Mouse (Mus musculus) erythroblast, embryonic 14.5 days (primary cell): ENCODE data around the gene Majin. TPM values are rescaled to one million over a fixed set of nuclear protein-coding genes. Genes with fewer than 3 reads are reported as not detected.

Experiments
- H3K27me3 ChIP-seq: 2 replicates; pipeline ENCODE4 v1.6.1; 2012; ENCODE audit warnings: inconsistent platforms; ENCODE audit not compliant: control insufficient read depth
- H3K36me3 ChIP-seq: 2 replicates; pipeline ENCODE4 v1.6.1; 2012; ENCODE audit warnings: mild to moderate bottlenecking, inconsistent platforms; ENCODE audit not compliant: control insufficient read depth
- H3K4me1 ChIP-seq: 2 replicates; pipeline ENCODE4 v1.6.1; 2012; ENCODE audit warnings: inconsistent platforms; ENCODE audit not compliant: control insufficient read depth
- H3K4me3 ChIP-seq: replicated peaks from 2 replicates; pipeline ENCODE3; 2012; ENCODE audit warnings: moderate library complexity, mild to moderate bottlenecking, inconsistent platforms
- H3K9me3 ChIP-seq: 2 replicates; pipeline ENCODE4 v1.6.1; 2012; ENCODE audit warnings: low read length, inconsistent platforms, mixed read lengths; ENCODE audit not compliant: control insufficient read depth
- GATA1 ChIP-seq: IDR thresholded peaks from 2 replicates; pipeline ENCODE4 v1.6.1; 2012; ENCODE audit warnings: low read length, inconsistent platforms, mixed read lengths
- TAL1 ChIP-seq: IDR thresholded peaks from 3 replicates; pipeline ENCODE4 v1.6.1; 2012; ENCODE audit warnings: low read length, inconsistent platforms, mixed read lengths
- polyA plus RNA-seq: library from polyadenylated mRNA; stranded (reverse); fragments of >175 nt; gene quantifications from 2 replicates; pipeline ENCODE4 v1.2.3, GENCODE M21; 2012

Gene Majin
- polyA plus RNA-seq, 1 experiment, result not detected

- Histone ChIP-seq H3K4me1 (peaks cover 51% of the 10 kb centered on the region), H3K27me3 (no peaks in the 10 kb centered on the region), H3K4me3 (peak overlapping the region; percentile 73), H3K36me3 (peaks cover 52% of the 10 kb centered on the region), H3K9me3 (peaks cover 5% of the 10 kb centered on the region)
- TF ChIP-seq TAL1 (no peak), GATA1 (no peak)
These were observed 59.0 kb downstream of the Majin start for GRCm38 (mm10) chr19:6243226-6243625.

- Histone ChIP-seq H3K27me3 (no peaks in the 10 kb centered on the region), H3K4me1 (peaks cover 26% of the 10 kb centered on the region), H3K4me3 (no peak overlapping the region), H3K36me3 (peaks cover 73% of the 10 kb centered on the region), H3K9me3 (peaks cover 11% of the 10 kb centered on the region)
- TF ChIP-seq TAL1 (no peak), GATA1 (no peak)
These were observed 61.6 kb downstream of the Majin start for GRCm38 (mm10) chr19:6245806-6246205.

GRCm38 (mm10) chr19:6247526-6248300 lies 63.5 kb downstream of the Majin start:
- H3K36me3 ChIP-seq, result peaks cover 91% of the 10 kb centered on the region
- H3K9me3 ChIP-seq, result peaks cover 11% of the 10 kb centered on the region
- H3K4me3 ChIP-seq, result no peak overlapping the region

GRCm38 (mm10) chr19:6253021-6253420 lies 68.8 kb downstream of the Majin start:
- TF ChIP-seq GATA1 (no peak), TAL1 (no peak)
- Histone ChIP-seq H3K27me3 (no peaks in the 10 kb centered on the region), H3K36me3 (peaks cover 94% of the 10 kb centered on the region), H3K4me3 (no peak overlapping the region), H3K4me1 (no peaks in the 10 kb centered on the region; the same call in 1 of the 2 replicates), H3K9me3 (peaks cover 8% of the 10 kb centered on the region)

More at GRCm38 (mm10) chr19:6247526-6248300, 63.5 kb downstream of the Majin start:
- Histone ChIP-seq H3K27me3 (no peaks in the 10 kb centered on the region), H3K4me1 (peaks cover 11% of the 10 kb centered on the region)
- no peak for TF ChIP-seq GATA1
- no peak for TF ChIP-seq TAL1

GRCm38 (mm10) chr19:6260428-6260827 lies 76.2 kb downstream of the Majin start:
- Histone ChIP-seq H3K27me3 (no peaks in the 10 kb centered on the region), H3K4me3 (no peak overlapping the region), H3K36me3 (peaks cover 66% of the 10 kb centered on the region), H3K9me3 (peaks cover 2% of the 10 kb centered on the region; the same call in 1 of the 2 replicates), H3K4me1 (peaks cover 2% of the 10 kb centered on the region)
- TF ChIP-seq TAL1 (no peak), GATA1 (no peak)

- TF ChIP-seq TAL1, result no peak
- TF ChIP-seq GATA1, result no peak
- no peaks in the 10 kb centered on the region for H3K27me3 ChIP-seq
- H3K4me3 ChIP-seq, result no peak overlapping the region
- H3K4me1 ChIP-seq, result peaks cover 2% of the 10 kb centered on the region
- peaks cover 60% of the 10 kb centered on the region for H3K36me3 ChIP-seq
- peaks cover 2% of the 10 kb centered on the region; the same call in 1 of the 2 replicates for H3K9me3 ChIP-seq
These were observed 76.8 kb downstream of the Majin start for GRCm38 (mm10) chr19:6260946-6261345.

GRCm38 (mm10) chr19:6261379-6261778 lies 77.2 kb downstream of the Majin start:
- Histone ChIP-seq H3K4me3 (no peak overlapping the region), H3K36me3 (peaks cover 56% of the 10 kb centered on the region), H3K27me3 (no peaks in the 10 kb centered on the region), H3K9me3 (peaks cover 2% of the 10 kb centered on the region; the same call in 1 of the 2 replicates), H3K4me1 (peaks cover 2% of the 10 kb centered on the region)
- no peak for TF ChIP-seq TAL1
- TF ChIP-seq GATA1, result no peak

GRCm38 (mm10) chr19:6262222-6262621 lies 78.0 kb downstream of the Majin start:
- no peak overlapping the region for H3K4me3 ChIP-seq
- H3K36me3 ChIP-seq, result peaks cover 48% of the 10 kb centered on the region
- H3K27me3 ChIP-seq, result no peaks in the 10 kb centered on the region
- peaks cover 2% of the 10 kb centered on the region; the same call in 1 of the 2 replicates for H3K9me3 ChIP-seq
- H3K4me1 ChIP-seq, result peaks cover 6% of the 10 kb centered on the region
- TF ChIP-seq TAL1 (no peak), GATA1 (no peak)

GRCm38 (mm10) chr19:6262839-6263433 lies 78.7 kb downstream of the Majin start:
- peaks cover 2% of the 10 kb centered on the region; the same call in 1 of the 2 replicates for H3K9me3 ChIP-seq
- TF ChIP-seq GATA1 (no peak), TAL1 (no peak)
- H3K27me3 ChIP-seq, result 0 out of 2 replicates have a peak, but pooled peaks cover 3% of the 10 kb centered on the region
- H3K4me1 ChIP-seq, result peaks cover 7% of the 10 kb centered on the region
- peak overlapping the region; percentile 53 for H3K4me3 ChIP-seq
- H3K36me3 ChIP-seq, result peaks cover 40% of the 10 kb centered on the region
